Mouse (Mus musculus): Measurements from ENCODE around the gene Bco1. TPM values are rescaled to one million over a fixed set of nuclear protein-coding genes. Genes with fewer than 3 reads are reported as not detected.

Bco1 gene
- polyA plus RNA-seq, 1 experiment from 2014 or later: 6.0 TPM

DNA sequence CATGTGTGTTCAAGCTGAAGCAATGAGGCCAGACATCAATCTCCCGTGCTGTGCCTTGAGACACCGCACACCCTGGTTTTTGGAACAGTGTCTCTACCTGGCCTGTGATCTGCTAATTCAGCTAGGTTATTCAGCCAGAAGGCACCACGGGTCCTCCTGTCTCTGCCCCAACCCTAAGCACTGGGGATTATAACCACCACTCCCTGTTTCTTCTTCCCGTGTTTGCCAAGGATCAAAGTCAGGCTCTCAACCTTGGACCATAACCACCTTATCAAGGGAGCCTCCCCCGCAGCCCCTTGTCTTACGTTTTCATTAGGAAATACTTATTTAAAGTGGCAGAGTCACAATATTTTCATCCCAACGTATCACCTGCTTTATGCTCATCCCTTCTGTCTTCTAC, 20.9 kb downstream of the Bco1 start:
- ATAC-seq (ENCODE audit: insufficient read depth): no peak
- peaks cover 17% of the 10 kb centered on the region for H3K4me1 ChIP-seq (replicated peaks)
- no peaks in the 10 kb centered on the region for H3K9me3 ChIP-seq (replicated peaks)
- no peak overlapping the region for H3K9ac ChIP-seq
- H3K27me3 ChIP-seq: no peaks in the 10 kb centered on the region
- no peak overlapping the region for H3K4me2 ChIP-seq
- H3K27ac ChIP-seq (replicated peaks): no peak overlapping the region
- 59% methylated on average over 7 of the region's 7 CpGs for WGBS (ENCODE audit: insufficient replicate concordance)
- no peak overlapping the region for H3K4me3 ChIP-seq (replicated peaks)
- H3K36me3 ChIP-seq (replicated peaks): no peaks in the 10 kb centered on the region

DNA sequence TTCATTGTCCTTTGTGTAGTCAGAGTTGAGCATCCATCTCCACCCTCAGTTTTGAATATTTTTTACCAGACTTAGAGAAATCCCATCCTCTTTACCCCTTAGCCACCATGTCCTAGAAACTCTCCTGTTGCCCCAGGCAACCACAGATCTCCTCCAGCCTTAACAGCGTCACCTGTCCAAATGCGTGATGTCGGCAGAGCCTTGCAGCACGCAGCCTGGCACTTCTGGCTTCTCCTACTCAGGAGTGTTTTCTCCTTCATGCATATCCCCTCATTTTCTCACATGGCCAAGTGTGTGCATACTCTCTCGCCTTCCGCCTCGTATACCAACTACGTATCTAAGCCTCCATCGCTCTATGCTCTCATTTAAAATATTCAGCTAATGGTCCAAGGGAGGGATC, 22.8 kb downstream of the Bco1 start:
- Histone ChIP-seq H3K4me2 (no peak overlapping the region), H3K4me3 (replicated peaks) (no peak overlapping the region), H3K9ac (no peak overlapping the region), H3K27ac (replicated peaks) (no peak overlapping the region), H3K4me1 (replicated peaks) (peaks cover 17% of the 10 kb centered on the region), H3K36me3 (replicated peaks) (no peaks in the 10 kb centered on the region), H3K27me3 (no peaks in the 10 kb centered on the region), H3K9me3 (replicated peaks) (no peaks in the 10 kb centered on the region)
- WGBS (ENCODE audit: insufficient replicate concordance): 75% methylated on average over 9 of the region's 9 CpGs
- ATAC-seq (ENCODE audit: insufficient read depth): no peak

DNA sequence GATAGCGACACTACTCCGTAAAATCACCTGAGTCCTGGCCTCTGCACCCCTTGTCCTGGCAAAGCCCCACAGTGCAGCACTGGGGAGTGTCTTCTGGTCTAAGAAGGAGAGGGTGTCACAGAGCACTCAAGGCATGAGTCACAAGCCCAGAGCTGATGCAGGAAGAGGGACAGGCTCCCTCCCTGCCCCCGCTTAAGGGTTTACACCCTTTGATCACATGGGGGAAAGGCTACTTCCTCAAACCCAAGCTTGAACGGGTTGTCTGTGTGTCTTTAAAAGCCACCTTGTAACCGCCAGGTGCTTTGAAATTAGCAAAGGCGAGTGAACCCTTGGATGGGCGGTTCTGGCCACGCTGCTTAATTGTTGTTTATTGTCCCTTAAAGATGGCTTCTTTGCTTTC, 25.6 kb downstream of the Bco1 start:
- peaks cover 3% of the 10 kb centered on the region for H3K4me1 ChIP-seq (replicated peaks)
- no peak overlapping the region for H3K9ac ChIP-seq
- H3K4me2 ChIP-seq: no peak overlapping the region
- no peaks in the 10 kb centered on the region for H3K36me3 ChIP-seq (replicated peaks)
- no peak overlapping the region for H3K27ac ChIP-seq (replicated peaks)
- WGBS (ENCODE audit: insufficient replicate concordance): 44% methylated on average over 8 of the region's 8 CpGs
- H3K27me3 ChIP-seq: no peaks in the 10 kb centered on the region
- H3K9me3 ChIP-seq (replicated peaks): no peaks in the 10 kb centered on the region
- no peak overlapping the region for H3K4me3 ChIP-seq (replicated peaks)
- no peak for ATAC-seq (ENCODE audit: insufficient read depth)

DNA sequence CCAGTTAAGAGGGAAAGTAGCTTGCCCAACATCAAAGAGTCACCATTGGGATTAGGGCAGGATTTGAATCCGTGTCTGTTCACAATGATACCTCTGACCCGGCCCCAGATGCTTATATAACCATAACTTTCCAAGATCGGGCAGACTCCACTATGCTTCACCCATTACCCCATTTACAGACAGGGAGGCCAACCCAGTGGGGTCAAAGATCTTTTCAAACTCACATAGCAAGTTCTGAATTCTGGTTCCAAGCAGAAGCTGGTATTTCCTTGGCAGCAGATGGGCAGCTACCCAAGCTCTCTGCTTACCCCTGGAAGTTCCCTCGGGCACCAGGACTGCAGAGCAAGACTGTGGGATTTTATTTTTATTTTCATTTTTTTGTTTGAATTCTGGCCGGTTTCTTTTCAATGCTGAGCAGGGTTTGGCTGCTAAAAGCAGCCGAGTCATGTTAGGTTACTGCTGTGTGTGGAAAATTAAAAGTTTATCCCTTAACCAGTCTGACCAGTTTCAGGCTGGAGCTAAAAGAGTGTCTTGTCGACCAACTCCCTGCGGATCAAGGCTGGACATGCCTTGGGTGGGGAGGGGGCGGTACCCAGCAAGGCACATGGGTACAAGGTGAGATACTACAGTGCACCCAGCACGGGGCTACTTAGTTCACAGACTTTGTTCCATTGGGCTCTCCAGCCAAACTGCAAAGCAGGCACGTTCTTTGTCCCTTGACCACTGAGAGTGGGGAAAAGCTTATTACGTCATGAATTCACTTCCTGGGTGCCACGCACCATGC, 28.4 kb downstream of the Bco1 start:
- 0 out of 2 replicates have a peak, but pooled peaks cover 5% of the 10 kb centered on the region for H3K36me3 ChIP-seq (replicated peaks)
- no peaks in the 10 kb centered on the region for H3K9me3 ChIP-seq (replicated peaks)
- peaks cover 3% of the 10 kb centered on the region; the same call in 1 of the 2 replicates for H3K4me1 ChIP-seq (replicated peaks)
- 55% methylated on average over 13 of the region's 13 CpGs for WGBS (ENCODE audit: insufficient replicate concordance)
- no peak overlapping the region for H3K4me2 ChIP-seq
- H3K27ac ChIP-seq (replicated peaks): no peak overlapping the region
- H3K4me3 ChIP-seq (replicated peaks): no peak overlapping the region
- no peak overlapping the region for H3K9ac ChIP-seq
- ATAC-seq (ENCODE audit: insufficient read depth): no peak
- H3K27me3 ChIP-seq: no peaks in the 10 kb centered on the region

DNA sequence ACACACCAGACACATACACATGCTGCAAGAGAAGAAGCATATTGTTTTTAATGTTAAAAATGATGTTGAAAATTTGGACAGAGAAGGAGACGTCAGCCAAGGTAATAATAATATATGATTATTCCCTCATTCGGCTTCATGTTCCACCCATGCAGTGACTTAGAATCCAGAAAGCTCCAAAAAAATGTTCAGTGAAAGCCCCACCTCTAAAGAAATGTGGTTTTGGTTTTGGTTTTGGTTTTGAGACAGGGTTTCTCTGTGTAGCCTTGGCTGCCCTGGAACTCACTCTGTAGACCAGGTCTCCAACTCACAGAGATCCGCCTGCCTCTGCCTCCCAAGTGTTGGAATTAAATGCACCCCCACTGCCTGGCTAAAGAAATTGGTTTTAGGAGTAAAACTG, 30.2 kb downstream of the Bco1 start:
- Histone ChIP-seq H3K36me3 (replicated peaks) (0 out of 2 replicates have a peak, but pooled peaks cover 5% of the 10 kb centered on the region), H3K4me2 (no peak overlapping the region), H3K9me3 (replicated peaks) (no peaks in the 10 kb centered on the region), H3K4me1 (replicated peaks) (peaks cover 3% of the 10 kb centered on the region; the same call in 1 of the 2 replicates), H3K9ac (no peak overlapping the region), H3K27ac (replicated peaks) (no peak overlapping the region), H3K4me3 (replicated peaks) (no peak overlapping the region), H3K27me3 (no peaks in the 10 kb centered on the region)
- ATAC-seq (ENCODE audit: insufficient read depth): no peak
- WGBS (ENCODE audit: insufficient replicate concordance): 62% methylated on average over 3 of the region's 3 CpGs

DNA sequence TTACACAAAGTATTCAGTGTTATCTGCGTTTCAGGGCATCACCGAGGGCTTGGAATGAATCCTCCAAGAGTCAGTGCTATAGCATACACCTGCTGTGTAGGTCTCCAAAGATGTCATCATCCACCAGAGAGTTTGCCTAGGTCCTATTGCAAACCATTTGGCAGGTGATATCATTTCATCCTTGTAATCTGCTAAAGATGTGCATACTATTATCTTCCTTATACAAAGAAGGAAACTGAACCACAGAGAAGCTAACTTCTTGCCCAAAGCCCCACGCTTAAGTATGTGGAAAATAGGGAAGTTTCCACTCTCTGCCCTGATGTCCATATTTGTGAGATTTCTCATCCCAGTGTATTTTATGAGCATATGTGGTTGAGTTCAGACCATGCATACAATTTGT, 30.8 kb downstream of the Bco1 start:
- Histone ChIP-seq H3K4me2 (no peak overlapping the region), H3K27me3 (no peaks in the 10 kb centered on the region), H3K4me3 (replicated peaks) (no peak overlapping the region), H3K27ac (replicated peaks) (no peak overlapping the region), H3K9ac (no peak overlapping the region), H3K4me1 (replicated peaks) (peaks cover 3% of the 10 kb centered on the region; the same call in 1 of the 2 replicates), H3K36me3 (replicated peaks) (0 out of 2 replicates have a peak, but pooled peaks cover 5% of the 10 kb centered on the region), H3K9me3 (replicated peaks) (no peaks in the 10 kb centered on the region)
- ATAC-seq (ENCODE audit: insufficient read depth): no peak
- whole genome bisulfite sequencing (ENCODE audit: insufficient replicate concordance): 54% methylated on average over 3 of the region's 3 CpGs

DNA sequence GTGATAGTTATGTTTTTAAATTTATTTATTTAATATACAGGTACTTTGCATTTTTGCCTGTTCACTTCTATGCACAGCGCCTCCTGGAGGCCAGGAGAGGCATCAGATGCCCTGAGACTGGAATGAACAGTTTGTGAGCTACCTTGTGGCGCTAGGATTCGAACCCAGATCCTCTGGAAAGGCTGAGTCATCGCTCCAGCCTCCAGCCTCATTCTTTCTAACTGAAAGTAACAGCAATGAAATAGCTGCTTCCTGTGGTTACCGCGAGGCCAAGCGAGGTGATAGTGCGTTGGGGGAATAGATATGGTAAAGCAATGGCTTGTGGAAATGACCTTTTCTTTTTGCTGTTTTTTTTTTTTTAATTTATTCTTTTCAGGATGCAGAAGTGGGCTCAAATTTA, 31.4 kb downstream of the Bco1 start:
- 0 out of 2 replicates have a peak, but pooled peaks cover 5% of the 10 kb centered on the region for H3K36me3 ChIP-seq (replicated peaks)
- WGBS (ENCODE audit: insufficient replicate concordance): 33% methylated on average over 8 of the region's 8 CpGs
- H3K9ac ChIP-seq: no peak overlapping the region
- H3K4me2 ChIP-seq: no peak overlapping the region
- H3K4me1 ChIP-seq (replicated peaks): peaks cover 3% of the 10 kb centered on the region; the same call in 1 of the 2 replicates
- no peaks in the 10 kb centered on the region for H3K27me3 ChIP-seq
- no peak for ATAC-seq (ENCODE audit: insufficient read depth)
- H3K4me3 ChIP-seq (replicated peaks): no peak overlapping the region
- H3K27ac ChIP-seq (replicated peaks): no peak overlapping the region
- H3K9me3 ChIP-seq (replicated peaks): no peaks in the 10 kb centered on the region

DNA sequence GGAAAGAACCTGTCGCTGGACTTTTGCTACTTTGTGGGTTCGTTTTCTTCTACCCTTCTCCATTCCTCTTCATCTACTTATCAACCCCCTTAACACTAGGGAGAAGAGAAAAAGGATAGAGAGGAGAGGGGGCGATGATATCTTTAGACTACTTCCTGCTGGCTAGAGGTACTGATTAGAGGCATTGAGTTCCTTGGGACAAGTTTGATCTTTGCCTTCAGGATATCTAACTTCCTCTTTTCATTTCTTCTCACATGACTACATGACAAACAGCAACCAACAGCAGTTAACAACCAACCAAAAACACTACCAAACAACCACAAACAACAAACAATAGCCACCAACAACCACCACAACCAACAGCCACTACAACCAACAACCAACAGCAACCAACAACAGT, 38.0 kb downstream of the Bco1 start:
- no peak overlapping the region for H3K27ac ChIP-seq (replicated peaks)
- H3K9ac ChIP-seq: no peak overlapping the region
- no peaks in the 10 kb centered on the region; the same call in none of the 2 replicates for H3K4me1 ChIP-seq (replicated peaks)
- H3K4me3 ChIP-seq (replicated peaks): no peak overlapping the region
- no peaks in the 10 kb centered on the region for H3K9me3 ChIP-seq (replicated peaks)
- ATAC-seq (ENCODE audit: insufficient read depth): no peak
- 44% methylated on average over 3 of the region's 3 CpGs for WGBS (ENCODE audit: insufficient replicate concordance)
- no peaks in the 10 kb centered on the region for H3K27me3 ChIP-seq
- no peaks in the 10 kb centered on the region for H3K36me3 ChIP-seq (replicated peaks)
- H3K4me2 ChIP-seq: no peak overlapping the region

- 50% methylated on average over 4 of the region's 4 CpGs for WGBS (ENCODE audit: insufficient replicate concordance)
- H3K4me2 ChIP-seq: no peak overlapping the region
- no peak overlapping the region for H3K27ac ChIP-seq (replicated peaks)
- no peak for ATAC-seq (ENCODE audit: insufficient read depth)
- no peaks in the 10 kb centered on the region for H3K9me3 ChIP-seq (replicated peaks)
- H3K27me3 ChIP-seq: no peaks in the 10 kb centered on the region
- H3K4me3 ChIP-seq (replicated peaks): no peak overlapping the region
- no peak overlapping the region for H3K9ac ChIP-seq
- no peaks in the 10 kb centered on the region; the same call in none of the 2 replicates for H3K4me1 ChIP-seq (replicated peaks)
- H3K36me3 ChIP-seq (replicated peaks): no peaks in the 10 kb centered on the region
Observed at GRCm38 (mm10) chr8:117136351-117136750, 40.7 kb downstream of the Bco1 start.

GRCm38 (mm10) chr8:117136763-117137162, 41.1 kb downstream of the Bco1 start:
- Histone ChIP-seq H3K27me3 (no peaks in the 10 kb centered on the region), H3K36me3 (replicated peaks) (no peaks in the 10 kb centered on the region), H3K4me1 (replicated peaks) (no peaks in the 10 kb centered on the region; the same call in none of the 2 replicates), H3K9ac (no peak overlapping the region), H3K27ac (replicated peaks) (no peak overlapping the region), H3K4me2 (0 out of 2 replicates have a peak overlapping the region, but pooled peaks have one; percentile 7), H3K4me3 (replicated peaks) (no peak overlapping the region), H3K9me3 (replicated peaks) (no peaks in the 10 kb centered on the region)
- 51% methylated on average over 2 of the region's 2 CpGs for WGBS (ENCODE audit: insufficient replicate concordance)
- ATAC-seq (ENCODE audit: insufficient read depth): no peak

DNA sequence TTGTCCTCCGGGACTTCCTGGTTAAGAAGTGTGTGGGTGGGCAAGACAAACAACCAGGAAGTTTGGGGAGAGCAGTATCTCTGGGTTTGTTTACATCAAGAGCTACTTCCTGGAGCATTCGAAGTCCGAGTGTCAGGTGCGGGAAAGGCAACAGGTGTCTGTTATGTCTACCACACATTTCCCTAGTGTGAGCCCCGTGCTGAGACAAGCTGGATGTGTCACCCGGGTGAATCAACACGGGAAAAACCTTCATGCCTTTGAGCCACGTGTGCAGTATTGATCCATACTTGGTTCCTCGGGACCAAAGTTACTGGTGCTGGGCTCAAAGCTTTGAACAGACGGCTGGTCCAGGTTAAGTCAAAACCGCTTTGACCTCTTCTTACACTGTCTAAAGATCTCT, 41.7 kb downstream of the Bco1 start:
- no peaks in the 10 kb centered on the region for H3K27me3 ChIP-seq
- no peaks in the 10 kb centered on the region for H3K9me3 ChIP-seq (replicated peaks)
- no peak overlapping the region for H3K4me3 ChIP-seq (replicated peaks)
- 38% methylated on average over 11 of the region's 11 CpGs for WGBS (ENCODE audit: insufficient replicate concordance)
- no peak overlapping the region for H3K27ac ChIP-seq (replicated peaks)
- no peaks in the 10 kb centered on the region; the same call in none of the 2 replicates for H3K4me1 ChIP-seq (replicated peaks)
- no peak overlapping the region for H3K9ac ChIP-seq
- ATAC-seq (ENCODE audit: insufficient read depth): no peak
- peak overlapping the region; percentile 7; the same call in 1 of the 2 replicates for H3K4me2 ChIP-seq
- H3K36me3 ChIP-seq (replicated peaks): no peaks in the 10 kb centered on the region

Data from liver, embryonic 15.5 days (tissue).